Mouse (Mus musculus) thymus, adult 18-20 months (tissue): ENCODE results near the gene Pnpla2.

Experiments
- DNase-seq, 2 experiments: peaks; one replicate each; pipeline ENCODE4 v3.0.0; 2022; ENCODE audit warnings: mixed read lengths in 2 of 2

The Pnpla2 gene

GRCm38 (mm10) chr7:141485186-141485585 lies 30.2 kb downstream of the Pnpla2 start:
- no peak for DNase-seq

- DNase-seq: no peak
These were observed 30.6 kb downstream of the Pnpla2 start for GRCm38 (mm10) chr7:141485606-141486005.

DNA sequence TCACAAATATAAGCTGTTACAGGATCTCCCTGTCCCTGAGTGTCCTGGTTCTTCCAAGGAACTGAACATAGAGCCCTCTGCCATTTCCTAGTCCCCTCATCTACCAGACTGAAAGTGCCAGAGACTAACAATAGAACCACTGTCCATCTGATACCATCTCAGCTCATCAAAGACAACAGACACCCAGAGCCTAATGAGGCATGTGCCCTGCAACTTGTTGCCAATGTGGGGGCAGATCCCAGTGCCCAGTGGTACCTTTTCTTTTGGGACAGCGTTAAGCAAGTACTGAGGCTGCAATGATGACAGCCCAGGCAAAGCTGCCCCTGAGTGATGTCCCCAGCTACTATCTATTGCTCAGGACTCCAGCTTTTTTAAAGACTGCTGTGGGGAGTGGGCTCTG lies 31.2 kb downstream of the Pnpla2 start:
- no peak for DNase-seq

GRCm38 (mm10) chr7:141487141-141487540 lies 32.1 kb downstream of the Pnpla2 start:
- no peak for DNase-seq

DNA sequence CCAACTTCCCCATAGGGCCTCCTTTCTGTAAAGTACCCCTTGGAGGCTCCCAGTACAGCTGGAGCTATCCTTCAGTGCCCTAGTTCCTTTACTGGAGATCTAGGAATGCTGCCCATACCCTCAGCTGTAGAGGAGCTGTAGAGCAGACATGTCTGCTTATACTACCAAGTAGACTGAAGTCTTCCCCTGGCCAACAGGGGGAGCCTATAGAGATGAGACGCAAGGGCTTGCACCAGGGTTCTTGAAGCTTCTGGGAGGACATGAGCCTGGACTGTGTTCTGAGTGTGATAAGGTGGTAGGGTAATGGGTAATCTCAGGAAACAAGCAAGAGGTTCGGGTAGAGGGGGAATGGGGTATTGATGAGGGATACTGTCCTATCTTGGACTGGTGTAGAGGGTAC lies 36.2 kb downstream of the Pnpla2 start:
- no peak for DNase-seq

GRCm38 (mm10) chr7:141492738-141493137 lies 37.7 kb downstream of the Pnpla2 start:
- no peak for DNase-seq

DNA sequence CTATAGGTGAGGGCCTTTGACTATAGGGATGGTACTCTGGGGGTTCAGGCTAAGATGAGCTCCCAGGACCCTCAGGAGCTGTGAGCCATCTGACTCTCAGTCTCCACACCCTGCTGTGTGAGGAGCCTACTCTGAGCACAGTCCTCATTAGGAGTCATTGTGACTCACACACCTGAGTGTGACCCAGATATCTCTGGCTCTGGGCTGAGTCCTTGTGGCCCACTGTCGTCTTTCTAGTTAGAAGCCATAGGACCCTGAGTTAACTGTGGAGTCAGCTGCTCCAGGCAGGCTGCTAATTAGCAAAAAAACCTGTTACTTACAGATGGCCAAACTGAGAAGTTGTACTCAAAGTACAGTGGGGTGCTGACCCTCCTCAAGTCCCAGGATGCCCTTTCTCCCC lies 38.7 kb downstream of the Pnpla2 start:
- no peak for DNase-seq

DNA sequence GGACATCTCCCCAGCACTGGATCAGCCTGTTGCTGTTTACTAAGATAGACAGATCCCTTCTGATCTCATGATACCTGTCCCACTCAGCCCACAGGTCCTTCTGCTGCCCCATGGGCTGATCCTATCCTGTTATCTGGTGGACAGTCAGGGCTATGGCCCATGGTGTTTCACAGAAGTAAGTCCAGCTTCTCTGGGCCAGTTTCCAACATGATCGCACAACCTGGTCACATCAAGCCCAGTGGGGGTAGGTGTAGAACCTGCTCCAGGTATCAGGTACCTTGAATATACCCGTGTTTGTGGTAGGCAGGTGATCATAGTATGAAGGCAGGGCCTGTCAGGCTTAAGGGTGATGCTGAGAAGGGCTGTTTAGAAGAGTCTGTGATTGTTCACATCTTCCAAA lies 40.4 kb downstream of the Pnpla2 start:
- DNase-seq: no peak

DNA sequence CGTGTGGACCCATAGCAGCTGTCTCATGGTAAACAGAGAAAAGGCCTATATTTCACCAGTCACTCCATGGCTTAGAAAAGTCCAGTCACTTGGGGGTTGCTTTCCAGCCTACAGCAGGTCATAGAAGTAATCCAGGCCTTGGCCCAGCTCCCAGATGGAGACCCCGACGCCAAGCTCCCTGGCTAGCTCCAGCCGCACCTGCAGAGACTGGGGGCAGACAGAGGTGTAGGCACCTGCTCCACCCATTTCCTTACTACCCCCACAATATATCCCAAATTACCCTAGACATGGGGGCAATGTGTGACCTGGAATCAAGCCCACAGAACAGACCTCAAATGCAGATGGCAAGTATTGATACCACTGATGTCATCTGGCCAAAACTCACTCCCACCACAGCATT lies 40.9 kb downstream of the Pnpla2 start:
- DNase-seq: no peak

DNA sequence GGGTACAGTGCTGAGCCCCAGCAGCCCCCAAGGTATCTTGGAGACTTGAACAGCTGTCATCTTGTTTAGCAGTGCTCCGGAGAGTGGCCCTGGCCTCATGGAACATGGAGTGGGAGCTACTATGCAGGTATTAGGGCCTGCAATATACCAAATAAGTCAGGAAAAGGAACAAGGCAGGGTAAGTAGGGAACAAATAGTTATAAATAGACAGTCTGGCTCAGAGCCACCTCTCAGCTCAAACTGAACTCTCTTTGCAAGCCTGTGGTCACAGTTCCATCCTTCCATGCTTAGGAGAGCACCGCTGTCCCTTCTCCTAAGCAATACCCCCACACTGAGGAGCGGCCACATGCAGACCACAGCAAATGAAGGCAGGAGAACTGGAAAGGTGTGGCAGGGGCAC lies 42.6 kb downstream of the Pnpla2 start:
- no peak for DNase-seq

GRCm38 (mm10) chr7:141501820-141502555 lies 47.0 kb downstream of the Pnpla2 start:
- DNase-seq: no peak

DNA sequence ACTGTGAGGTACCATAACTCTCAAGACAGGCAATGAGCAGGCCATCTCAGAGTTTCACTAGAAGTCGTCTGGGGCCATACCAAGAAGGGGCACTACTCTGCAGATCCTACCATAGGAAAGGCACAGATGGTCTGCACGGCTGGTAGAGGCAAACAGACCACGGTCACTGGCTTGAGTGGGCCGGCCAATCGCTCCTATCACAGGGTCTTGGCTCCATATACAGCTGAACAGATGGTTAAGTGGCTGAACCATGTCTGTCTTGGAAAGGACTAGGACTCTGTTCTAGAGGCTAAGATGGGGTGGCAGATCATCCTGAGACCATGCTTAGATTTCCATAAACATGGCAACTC lies 47.5 kb downstream of the Pnpla2 start:
- no peak for DNase-seq

DNA sequence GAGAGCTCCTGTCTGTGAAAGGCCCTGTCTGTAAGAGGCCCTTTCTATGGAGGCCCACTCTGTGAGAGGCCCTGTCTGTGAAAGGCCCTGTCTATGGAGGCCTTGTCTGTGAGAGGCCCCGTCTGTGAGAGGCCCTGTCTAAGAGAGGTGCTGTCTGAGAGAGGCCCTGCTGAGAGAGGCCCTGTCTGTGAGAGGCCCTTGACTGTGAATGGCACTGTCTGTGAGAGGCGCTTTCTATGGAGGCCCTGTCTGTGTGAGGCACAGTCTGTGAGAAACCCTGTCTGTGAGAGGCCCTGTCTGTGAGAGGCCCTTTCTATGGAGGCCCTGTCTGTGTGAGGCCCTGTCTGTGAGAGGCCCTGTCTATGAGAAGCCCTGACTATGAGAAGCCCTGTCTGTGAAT lies 51.3 kb downstream of the Pnpla2 start:
- no peak for DNase-seq

DNA sequence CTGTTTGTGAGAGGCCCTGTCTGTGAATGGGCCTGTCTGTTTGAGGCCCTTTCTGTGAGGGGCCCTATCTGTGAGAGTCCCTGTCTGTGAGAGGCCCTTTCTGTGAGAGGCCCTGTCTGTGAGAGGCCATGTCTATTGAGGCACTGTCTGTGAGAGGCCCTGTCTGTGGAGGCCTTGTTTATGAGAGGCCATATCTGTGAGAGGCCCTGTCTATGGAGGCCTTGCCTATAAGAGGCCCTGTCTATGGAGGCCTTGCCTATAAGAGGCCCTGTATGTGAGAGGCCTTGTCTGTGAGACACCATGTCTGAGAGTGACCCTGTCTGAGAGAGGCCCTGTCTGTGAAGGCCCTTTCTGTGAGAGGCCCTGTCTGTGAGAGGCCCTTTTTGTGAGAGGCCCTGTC lies 53.2 kb downstream of the Pnpla2 start:
- DNase-seq: no peak

DNA sequence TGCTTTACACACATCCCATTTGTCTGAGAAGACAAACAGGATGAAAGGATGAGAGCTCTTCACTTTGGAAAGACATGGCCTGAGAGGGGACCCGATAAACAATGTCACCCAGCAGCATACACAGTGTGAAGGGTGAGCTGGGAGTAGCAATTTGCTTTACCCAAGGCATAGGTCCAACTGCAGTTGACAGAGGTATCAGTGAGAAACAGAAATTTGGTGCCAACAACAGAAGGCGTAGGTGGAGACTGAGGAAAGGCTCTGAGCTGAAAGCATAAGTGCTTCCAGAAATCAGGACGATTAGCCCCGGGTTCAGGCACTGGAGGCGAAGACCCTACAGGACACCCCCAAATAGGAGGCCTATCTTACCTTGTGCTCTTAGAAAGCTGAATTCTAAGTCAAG lies 55.2 kb downstream of the Pnpla2 start:
- DNase-seq: no peak
